Mouse (Mus musculus): Measurements from ENCODE around the gene Cep128.
"Not testable (repeated sequence)": the region's sequence is repeated elsewhere in the genome, so short reads cannot be mapped to it uniquely, and the experiment has no call there.

Cep128 gene

GRCm38 (mm10) chr12:91063337-91064015, 320.7 kb downstream of the Cep128 start:
- no peak for DNase-seq (ENCODE audit: extremely low spot score)

DNA sequence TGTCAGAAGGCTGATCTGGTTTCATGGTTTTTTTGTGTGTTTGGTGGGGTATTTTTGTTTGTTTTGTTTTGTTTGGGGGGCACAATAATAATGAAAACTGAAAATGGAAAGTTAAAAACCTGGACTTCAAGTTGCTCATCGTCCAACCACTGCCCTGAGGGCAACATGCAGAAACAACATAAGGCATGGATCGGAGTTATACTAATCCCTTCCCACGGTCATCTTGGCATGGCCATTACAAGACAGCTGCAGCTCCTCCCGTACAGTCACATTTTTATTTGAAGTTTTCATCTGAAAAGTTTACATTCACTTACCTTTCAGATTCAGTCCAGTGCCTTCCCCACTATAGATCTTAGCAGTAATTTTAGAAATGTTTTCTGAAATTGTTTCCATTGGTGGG, 321.5 kb downstream of the Cep128 start:
- no peak for DNase-seq (ENCODE audit: extremely low spot score)

DNA sequence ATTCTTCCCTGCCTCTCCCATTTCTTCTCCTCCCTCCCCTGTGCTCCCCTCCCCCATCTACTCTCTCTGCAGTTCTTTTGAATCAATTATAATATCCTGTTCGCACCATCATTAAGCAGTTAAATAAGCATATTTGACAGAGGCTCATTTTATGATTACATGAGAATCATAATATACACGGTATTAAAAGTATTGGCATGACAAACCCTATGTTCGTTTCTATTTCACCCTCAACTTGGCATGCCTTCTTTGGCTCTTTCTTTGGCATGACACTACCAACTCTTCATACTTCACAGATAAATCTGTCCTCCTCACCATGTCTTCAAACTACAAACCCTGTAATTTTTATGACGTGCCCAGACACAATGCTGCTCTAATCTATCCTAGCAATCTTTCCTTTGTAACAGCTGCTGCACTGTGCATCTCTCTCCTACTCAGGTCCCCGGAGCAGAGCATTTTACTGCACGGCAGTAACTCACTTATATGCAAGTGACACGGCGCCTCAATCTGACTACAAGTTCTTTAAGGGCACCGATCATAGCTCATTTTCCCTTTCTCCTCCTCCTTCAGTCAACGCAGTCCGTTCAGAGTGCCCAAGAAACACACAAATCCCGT, 324.4 kb downstream of the Cep128 start:
- DNase-seq (ENCODE audit: extremely low spot score), result no peak

DNA sequence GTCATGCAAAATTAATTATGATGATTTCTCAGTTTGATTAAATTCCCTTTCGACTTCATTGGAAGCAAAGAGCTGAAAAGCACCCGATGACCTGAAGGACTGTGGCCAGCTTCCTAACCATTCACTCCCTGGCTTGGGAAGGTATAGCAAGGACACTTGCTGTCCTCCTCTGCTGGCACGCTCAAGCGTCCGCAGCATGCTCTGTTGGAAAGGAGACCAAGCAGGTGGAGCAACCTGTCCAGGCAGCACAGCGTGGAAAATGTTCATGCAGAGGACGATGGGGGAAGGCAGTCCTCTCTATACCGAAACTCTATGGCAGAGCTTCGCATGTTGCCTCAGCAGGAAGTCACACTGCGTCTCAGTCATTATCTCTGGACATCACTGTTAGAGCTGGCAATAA, 327.3 kb downstream of the Cep128 start:
- DNase-seq (ENCODE audit: extremely low spot score), result no peak

DNA sequence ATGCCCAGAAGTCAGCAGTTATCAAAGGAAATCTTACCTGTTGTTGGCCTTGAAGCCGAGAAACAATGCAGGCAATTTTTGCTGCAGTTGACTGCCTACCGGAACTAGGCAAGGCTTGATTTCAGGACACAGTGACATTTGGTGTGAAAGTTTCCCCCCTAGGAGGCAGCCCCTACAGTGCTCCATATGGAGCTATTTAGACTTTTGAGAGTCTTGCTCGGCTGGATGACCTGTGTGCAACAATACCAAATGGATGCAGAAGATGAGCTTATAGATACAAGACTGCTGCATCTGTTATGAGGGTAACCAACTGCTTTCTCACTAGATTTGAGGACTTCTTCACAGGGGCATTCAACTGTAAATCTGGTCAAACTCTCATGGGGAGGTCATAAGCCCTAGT, 331.9 kb downstream of the Cep128 start:
- no peak for DNase-seq (ENCODE audit: extremely low spot score)

GRCm38 (mm10) chr12:91050593-91051325, 333.4 kb downstream of the Cep128 start:
- no peak for DNase-seq (ENCODE audit: extremely low spot score)

DNA sequence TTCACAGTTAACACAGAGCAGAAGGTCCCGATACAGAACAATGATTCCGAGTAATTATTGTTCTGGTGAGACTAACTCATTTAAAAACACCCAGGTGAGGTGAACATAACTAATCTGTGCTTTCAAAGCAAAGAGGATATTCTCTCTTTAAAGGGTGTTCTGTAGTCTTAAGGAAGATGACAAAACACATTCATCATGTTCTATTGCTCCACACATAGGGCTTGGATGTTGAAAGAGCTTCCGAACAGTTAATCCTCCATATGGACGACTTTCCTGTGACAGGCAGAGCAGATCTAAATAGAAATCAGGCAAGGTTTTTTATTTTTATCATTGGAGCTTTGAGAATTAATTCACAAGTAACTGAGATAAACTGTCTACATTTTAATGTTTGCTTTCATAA, 342.8 kb downstream of the Cep128 start:
- no peak for DNase-seq (ENCODE audit: extremely low spot score)

- DNase-seq (ENCODE audit: extremely low spot score), result no peak
Observed at GRCm38 (mm10) chr12:91040267-91040905, 343.8 kb downstream of the Cep128 start.

GRCm38 (mm10) chr12:91029116-91029515, 355.1 kb downstream of the Cep128 start:
- DNase-seq (ENCODE audit: extremely low spot score), result no peak

- no peak for DNase-seq (ENCODE audit: extremely low spot score)
Observed at GRCm38 (mm10) chr12:91027681-91028080, 356.5 kb downstream of the Cep128 start.

GRCm38 (mm10) chr12:91027100-91027499, 357.1 kb downstream of the Cep128 start:
- no peak for DNase-seq (ENCODE audit: extremely low spot score)

- DNase-seq (ENCODE audit: extremely low spot score), result no peak
Observed at GRCm38 (mm10) chr12:91015075-91015474, 369.1 kb downstream of the Cep128 start.

DNA sequence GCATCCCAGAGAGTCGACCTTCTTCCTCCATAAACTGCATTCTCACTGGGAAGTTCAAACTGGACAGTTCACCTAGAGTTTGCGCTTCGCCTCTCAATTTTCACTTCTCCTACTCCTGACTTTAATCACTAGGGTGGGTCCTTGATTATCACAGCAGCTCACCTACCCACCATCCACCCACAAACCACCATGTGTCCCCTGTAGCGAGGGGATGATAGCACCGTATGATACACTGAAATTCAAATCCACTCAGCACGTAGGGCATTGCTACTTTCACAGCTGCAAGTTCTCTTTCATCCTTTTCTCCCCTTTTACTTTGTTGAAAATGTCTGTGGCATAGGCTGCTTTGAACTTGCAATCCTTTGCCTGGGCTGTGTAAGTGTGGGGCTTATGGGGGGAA, 371.2 kb downstream of the Cep128 start:
- no peak for DNase-seq (ENCODE audit: extremely low spot score)

GRCm38 (mm10) chr12:91012184-91012583, 372.0 kb downstream of the Cep128 start:
- DNase-seq (ENCODE audit: extremely low spot score), result no peak

GRCm38 (mm10) chr12:91008736-91009135, 375.5 kb downstream of the Cep128 start:
- DNase-seq (ENCODE audit: extremely low spot score), result no peak

DNA sequence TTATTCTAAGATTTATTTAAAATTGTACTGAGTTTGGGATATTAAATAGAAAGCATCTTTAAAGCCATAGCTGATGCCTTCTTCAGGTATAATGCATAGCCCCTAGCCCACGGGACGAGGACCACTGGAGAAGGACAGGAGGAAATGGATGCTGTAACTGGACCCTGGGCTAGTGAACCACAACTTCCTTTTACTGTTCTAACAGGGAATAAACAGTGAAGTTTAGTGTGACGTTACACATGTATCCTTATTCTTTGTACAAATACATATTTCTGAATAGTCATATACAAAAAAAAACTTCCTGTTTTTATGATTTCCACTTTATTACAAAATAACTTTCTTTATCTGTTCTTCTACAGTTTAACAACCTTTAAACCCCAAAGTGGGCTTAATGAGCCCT, 376.0 kb downstream of the Cep128 start:
- no peak for DNase-seq (ENCODE audit: extremely low spot score)

GRCm38 (mm10) chr12:90997539-90997938, 386.7 kb downstream of the Cep128 start:
- no peak for DNase-seq (ENCODE audit: extremely low spot score)

GRCm38 (mm10) chr12:90993331-90993730, 390.9 kb downstream of the Cep128 start:
- no peak for DNase-seq (ENCODE audit: extremely low spot score)

DNA sequence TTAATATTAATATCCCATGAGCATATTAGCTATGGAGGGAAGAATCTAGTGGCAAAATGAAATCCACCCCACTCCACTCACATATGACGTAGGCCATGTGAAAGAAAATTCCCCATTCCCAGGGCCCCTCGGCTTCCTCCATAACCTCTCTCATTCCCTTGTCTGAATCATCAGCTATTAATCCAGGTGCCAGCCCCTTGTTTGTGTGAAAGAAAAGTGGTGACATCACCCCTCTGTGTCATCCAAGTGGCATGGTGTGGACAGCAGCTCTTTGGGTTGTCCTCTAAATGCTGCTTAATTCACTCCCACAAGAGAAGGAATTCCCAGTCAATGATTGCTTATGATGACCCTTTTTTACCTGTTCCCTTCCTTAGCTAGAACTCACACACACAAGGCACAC, 396.4 kb downstream of the Cep128 start:
- DNase-seq (ENCODE audit: extremely low spot score), result no peak

DNA sequence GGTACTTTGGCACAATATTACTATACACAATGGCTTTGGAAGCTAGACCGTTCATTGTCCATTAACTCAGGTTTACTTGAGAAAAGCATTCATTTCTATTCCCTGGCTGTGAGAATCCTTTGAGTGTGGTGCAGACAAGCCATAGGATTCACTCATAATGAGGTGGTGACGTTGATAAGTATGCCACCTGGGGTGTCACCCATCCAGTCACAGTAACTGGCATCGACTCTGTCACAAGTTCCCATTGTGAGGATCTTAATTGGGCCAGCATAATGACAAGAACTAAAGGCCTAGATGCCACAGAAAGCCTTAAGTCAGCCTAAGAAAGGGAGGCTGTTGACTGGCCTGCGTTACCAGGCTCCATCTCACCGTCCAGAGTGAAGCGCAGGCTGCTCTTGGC, 396.9 kb downstream of the Cep128 start:
- no peak for DNase-seq (ENCODE audit: extremely low spot score)

DNA sequence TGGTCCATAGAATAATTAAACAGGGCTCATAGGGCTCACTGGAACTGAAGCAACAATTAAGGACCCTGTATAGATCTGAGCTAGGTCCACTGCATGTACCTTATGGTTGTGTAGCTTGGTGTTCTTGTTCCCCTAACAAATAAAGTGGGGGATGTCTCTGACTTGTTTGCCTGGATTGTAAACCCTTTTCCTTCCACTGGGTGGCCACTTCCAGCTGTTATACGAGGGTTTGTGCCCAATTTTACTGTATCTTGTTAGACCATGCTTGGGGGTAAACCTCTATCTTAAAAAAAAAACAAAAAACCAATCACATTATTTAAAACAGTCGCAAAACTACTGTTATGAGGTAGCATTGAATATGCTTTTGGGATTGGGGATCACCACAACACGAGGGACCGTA, 402.2 kb downstream of the Cep128 start:
- no peak for DNase-seq (ENCODE audit: extremely low spot score)

GRCm38 (mm10) chr12:90976406-90976805, 407.8 kb downstream of the Cep128 start:
- not testable (repeated sequence) for DNase-seq (ENCODE audit: extremely low spot score)

- DNase-seq (ENCODE audit: extremely low spot score), result no peak
Observed at GRCm38 (mm10) chr12:90975429-90975828, 408.8 kb downstream of the Cep128 start.

Measured in embryo, embryonic 9.5 days (tissue).